Mouse (Mus musculus) MN1 (cell line): Measurements from ENCODE around the gene Psmb8.
A peak's percentile ranks its signal among the peaks of the same experiment; 100 is the strongest.

Source experiments
- DNase-seq: peaks from one replicate; pipeline ENCODE4 v3.0.0-alpha.2; 2016; ENCODE audit warnings: low spot score

The Psmb8 gene

GRCm38 (mm10) chr17:34248764-34249163 lies 51.2 kb downstream of the Psmb8 start:
- DNase-seq, result no peak

- DNase-seq, result no peak
These were observed 51.8 kb downstream of the Psmb8 start for GRCm38 (mm10) chr17:34249361-34249760.

GRCm38 (mm10) chr17:34249878-34250277 lies 52.4 kb downstream of the Psmb8 start:
- peak; percentile 59 for DNase-seq
